In genomic region chr3:68493170-68493585, GRCm38 (mm10) we compare ENCODE assay signal across 7 mouse cellular contexts.
DNase-seq lines count a peak whose midpoint lies in the region; ATAC-seq and TF ChIP-seq lines count a peak whose summit lies in the region.

No protein-coding gene starts in this region.

- no peaks in the 10 kb centered on the region for H3K36me3 ChIP-seq in intestine, postnatal 0 days (ENCODE audit: control insufficient read depth, insufficient read depth)
- H3K36me3 ChIP-seq in liver, postnatal 0 days (replicated peaks; ENCODE audit: insufficient read depth, low read length), result no peaks in the 10 kb centered on the region
- no peaks in the 10 kb centered on the region for H3K36me3 ChIP-seq in neural tube, embryonic 15.5 days

- no peaks in the 10 kb centered on the region for H3K4me1 ChIP-seq in bone marrow macrophage, adult 2 months (ENCODE audit: control insufficient read depth, insufficient read depth, low read length)
- 0 out of 2 replicates have a peak, but pooled peaks cover 8% of the 10 kb centered on the region for H3K4me1 ChIP-seq in intestine, postnatal 0 days (replicated peaks; ENCODE audit: control insufficient read depth, insufficient read depth, low read length)
- peaks cover 19% of the 10 kb centered on the region for H3K4me1 ChIP-seq in liver, postnatal 0 days (ENCODE audit: insufficient read depth)
- H3K4me1 ChIP-seq in neural tube, embryonic 15.5 days, result peaks cover 38% of the 10 kb centered on the region

- no peak overlapping the region for H3K27ac ChIP-seq in bone marrow macrophage, adult 2 months (ENCODE audit: insufficient read depth, low read depth, low read length)
- H3K27ac ChIP-seq in intestine, postnatal 0 days (ENCODE audit: low read depth, low read length), result peak overlapping the region; percentile 93
- peak overlapping the region; percentile 63 for H3K27ac ChIP-seq in liver, postnatal 0 days (ENCODE audit: low read depth)
- peak overlapping the region; percentile 86 for H3K27ac ChIP-seq in neural tube, embryonic 15.5 days (replicated peaks)

- TF ChIP-seq CTCF in bone marrow macrophage, adult 2 months (IDR thresholded peaks at IDR 0.05; ENCODE audit: low read depth, low read length), result no peak
- TF ChIP-seq CTCF in intestine, postnatal 0 days (IDR thresholded peaks at IDR 0.05; ENCODE audit: low read depth), result no peak; the same call in 1 of the 2 replicates
- TF ChIP-seq CTCF in liver, postnatal 0 days (IDR thresholded peaks at IDR 0.05; ENCODE audit: low read depth), result no peak

- ATAC-seq in intestine, postnatal 0 days, result peak; percentile 73
- peak; percentile 40; the same call in 1 of the 2 replicates for ATAC-seq in liver, postnatal 0 days
- no peak for ATAC-seq in neural tube, embryonic 15.5 days (ENCODE audit: low FRiP score)

- 1% methylated on average over 12 of the region's 12 CpGs for WGBS in intestine, postnatal 0 days
- 3% methylated on average over 12 of the region's 12 CpGs for WGBS in liver, postnatal 0 days (ENCODE audit: insufficient replicate concordance)
- WGBS in neural tube, embryonic 15.5 days, result under 1% methylated on average over 12 of the region's 12 CpGs

- no peaks in the 10 kb centered on the region for H3K9me3 ChIP-seq in intestine, postnatal 0 days (ENCODE audit: control insufficient read depth)
- no peaks in the 10 kb centered on the region for H3K9me3 ChIP-seq in liver, postnatal 0 days (ENCODE audit: low read length)
- H3K9me3 ChIP-seq in neural tube, embryonic 15.5 days (replicated peaks), result no peaks in the 10 kb centered on the region

- no peak for TF ChIP-seq EP300 in liver, postnatal 0 days (IDR thresholded peaks at IDR 0.05; ENCODE audit: low read depth)

- peaks cover 6% of the 10 kb centered on the region; the same call in 1 of the 2 replicates for H3K27me3 ChIP-seq in intestine, postnatal 0 days (replicated peaks; ENCODE audit: control insufficient read depth, insufficient read depth, low read length)
- H3K27me3 ChIP-seq in liver, postnatal 0 days (ENCODE audit: insufficient read depth, low read length), result peaks cover 43% of the 10 kb centered on the region
- 0 out of 2 replicates have a peak, but pooled peaks cover 5% of the 10 kb centered on the region for H3K27me3 ChIP-seq in neural tube, embryonic 15.5 days (replicated peaks)

- peak; percentile 64 for DNase-seq in Muller cell, postnatal 12 days (ENCODE audit: inconsistent ontology term)
- peak; percentile 52 for DNase-seq in gastrocnemius, postnatal 25 days
- DNase-seq in liver, postnatal 0 days, result no peak
- no peak for DNase-seq in right cerebral cortex, postnatal 25 days

- peak overlapping the region; percentile 98 for H3K4me2 ChIP-seq in intestine, postnatal 0 days (replicated peaks; ENCODE audit: low read depth)
- peak overlapping the region; percentile 96 for H3K4me2 ChIP-seq in liver, postnatal 0 days (ENCODE audit: low read depth, low read length)
- H3K4me2 ChIP-seq in neural tube, embryonic 15.5 days, result peak overlapping the region; percentile 93

- peak overlapping the region; percentile 61; the same call in 1 of the 2 replicates for H3K4me3 ChIP-seq in bone marrow macrophage, adult 2 months (ENCODE audit: insufficient read depth, low read length)
- peak overlapping the region; percentile 72 for H3K4me3 ChIP-seq in intestine, postnatal 0 days (ENCODE audit: low read depth, low read length)
- peak overlapping the region; percentile 60 for H3K4me3 ChIP-seq in liver, postnatal 0 days (ENCODE audit: low read depth, low read length)
- H3K4me3 ChIP-seq in neural tube, embryonic 15.5 days (replicated peaks), result peak overlapping the region; percentile 81

- no peak for TF ChIP-seq POLR2A in bone marrow macrophage, adult 2 months (IDR thresholded peaks at IDR 0.05; ENCODE audit: borderline replicate concordance, low read depth, low read length)

- peak overlapping the region; percentile 85 for H3K9ac ChIP-seq in intestine, postnatal 0 days (ENCODE audit: low read depth, low read length)
- H3K9ac ChIP-seq in liver, postnatal 0 days (replicated peaks), result peak overlapping the region; percentile 60
- peak overlapping the region; percentile 71 for H3K9ac ChIP-seq in neural tube, embryonic 15.5 days (replicated peaks)

Comparison
In these comparisons a context has a peak if more than half of its experiments do, and no peak if none do; other contexts are left out.
1. DNase-seq: peak in Muller cell, postnatal 12 days (single experiment) and gastrocnemius, postnatal 25 days (single experiment); none in liver, postnatal 0 days (single experiment) and right cerebral cortex, postnatal 25 days (single experiment).
2. Peak in every context shown above with its lines, with median percentiles within 50 percentile points of each other: H3K4me3 ChIP-seq, H3K4me2 ChIP-seq and H3K9ac ChIP-seq.